Mouse (Mus musculus) hindbrain, embryonic 15.5 days (tissue): Measurements from ENCODE around the gene Pigc. TPM values are rescaled to one million over a fixed set of nuclear protein-coding genes. Genes with fewer than 3 reads are reported as not detected.

ENCODE experiments used
- ATAC-seq: fragments of 200-750 bp; cut with Nextera tagmentation; 2 replicates; pipeline ENCODE4 v1.8.0; 2017; ENCODE audit warnings: low read depth, moderate number of reproducible peaks, moderate TSS enrichment; ENCODE audit not compliant: low FRiP score
- H3K27ac ChIP-seq: fragments of 300-500 bp; sonication (generic); replicated peaks from 2 replicates; pipeline ENCODE4 v1.5.1; 2015; ENCODE audit warnings: mild to moderate bottlenecking, inconsistent platforms
- H3K27me3 ChIP-seq: fragments of 300-500 bp; sonication (generic); 2 replicates; pipeline ENCODE4 v1.6.1; 2015; ENCODE audit warnings: control low read depth, inconsistent platforms
- H3K36me3 ChIP-seq: fragments of 300-500 bp; sonication (generic); 2 replicates; pipeline ENCODE4 v1.6.1; 2015; ENCODE audit warnings: control low read depth, inconsistent platforms
- H3K4me1 ChIP-seq: fragments of 300-500 bp; sonication (generic); replicated peaks from 2 replicates; pipeline ENCODE4 v1.6.1; 2015; ENCODE audit warnings: control low read depth, inconsistent platforms
- H3K4me2 ChIP-seq: fragments of 300-500 bp; sonication (generic); 2 replicates; pipeline ENCODE4 v1.6.1; 2015; ENCODE audit warnings: moderate library complexity, mild to moderate bottlenecking, inconsistent platforms
- H3K4me3 ChIP-seq: fragments of 300-500 bp; sonication (generic); 2 replicates; pipeline ENCODE4 v1.5.1; 2015; ENCODE audit warnings: mild to moderate bottlenecking, inconsistent platforms
- H3K9ac ChIP-seq: fragments of 300-500 bp; sonication (generic); 2 replicates; pipeline ENCODE4 v1.6.1; 2015; ENCODE audit warnings: inconsistent platforms
- H3K9me3 ChIP-seq: fragments of 300-500 bp; sonication (generic); 2 replicates; pipeline ENCODE4 v1.6.1; 2016; ENCODE audit warnings: control low read depth, inconsistent platforms
- WGBS: fragments of 180-500 bp; shearing (Covaris S2); methylation state at CpG from one replicate; pipeline ENCODE4 v1.1.7; 2015; 5-methylcytosine and 5-hydroxymethylcytosine counted together
- polyA plus RNA-seq: library from polyadenylated mRNA; unstranded; fragments of >200 nt; fragmentation: Nextera tagmentation; extraction: Ambion mirVana; gene quantifications from 2 replicates; pipeline ENCODE4 v1.2.1, GENCODE M21; 2015

The Pigc gene
- polyA plus RNA-seq, 1 experiment from 2014 or later: 36.6 TPM

GRCm38 (mm10) chr1:161978173-161978700 lies 9.3 kb downstream of the Pigc start:
- peaks cover 9% of the 10 kb centered on the region; the same call in 1 of the 2 replicates for H3K4me1 ChIP-seq
- no peaks in the 10 kb centered on the region for H3K36me3 ChIP-seq
- H3K4me2 ChIP-seq: no peak overlapping the region
- ATAC-seq: no peak
- no peak overlapping the region for H3K4me3 ChIP-seq
- no peaks in the 10 kb centered on the region for H3K9me3 ChIP-seq
- H3K27ac ChIP-seq: no peak overlapping the region
- H3K9ac ChIP-seq: no peak overlapping the region
- H3K27me3 ChIP-seq: no peaks in the 10 kb centered on the region
- 93% methylated on average over 5 of the region's 5 CpGs for WGBS

- Histone ChIP-seq H3K9me3 (no peaks in the 10 kb centered on the region), H3K9ac (no peak within 1 kb of the TSS), H3K36me3 (no peaks in the 10 kb centered on the region), H3K4me1 (peaks cover 9% of the 10 kb centered on the region; the same call in 1 of the 2 replicates), H3K27me3 (no peaks in the 10 kb centered on the region), H3K27ac (no peak within 1 kb of the TSS), H3K4me3 (no peak within 1 kb of the TSS), H3K4me2 (no peak within 1 kb of the TSS)
- no peak for ATAC-seq
- 68% methylated on average over 1 of the region's 1 CpGs for WGBS
Observed at GRCm38 (mm10) chr1:161979536-161979935, 10.6 kb downstream of the Pigc start, which contains the start of gene 4930558K02Rik. Gene 4930558K02Rik (minus strand): TSS chr1:161979636.

- H3K4me3 ChIP-seq: no peak overlapping the region
- H3K9ac ChIP-seq: no peak overlapping the region
- H3K27ac ChIP-seq: no peak overlapping the region
- no peaks in the 10 kb centered on the region for H3K27me3 ChIP-seq
- peaks cover 9% of the 10 kb centered on the region; the same call in 1 of the 2 replicates for H3K4me1 ChIP-seq
- H3K4me2 ChIP-seq: no peak overlapping the region
- H3K9me3 ChIP-seq: no peaks in the 10 kb centered on the region
- WGBS: 81% methylated on average over 2 of the region's 2 CpGs
- ATAC-seq: no peak
- no peaks in the 10 kb centered on the region for H3K36me3 ChIP-seq
Observed at GRCm38 (mm10) chr1:161980046-161980445, 11.1 kb downstream of the Pigc start.

- Histone ChIP-seq H3K4me1 (peaks cover 9% of the 10 kb centered on the region; the same call in 1 of the 2 replicates), H3K4me2 (no peak overlapping the region), H3K9ac (no peak overlapping the region), H3K4me3 (no peak overlapping the region), H3K9me3 (no peaks in the 10 kb centered on the region), H3K36me3 (no peaks in the 10 kb centered on the region), H3K27ac (no peak overlapping the region), H3K27me3 (no peaks in the 10 kb centered on the region)
- ATAC-seq: no peak
- WGBS: 83% methylated on average over 9 of the region's 9 CpGs
Observed at GRCm38 (mm10) chr1:161980626-161981298, 11.8 kb downstream of the Pigc start.

GRCm38 (mm10) chr1:161983451-161983850 lies 14.5 kb downstream of the Pigc start:
- H3K4me2 ChIP-seq: no peak overlapping the region
- H3K27ac ChIP-seq: no peak overlapping the region
- no peaks in the 10 kb centered on the region for H3K27me3 ChIP-seq
- H3K4me3 ChIP-seq: no peak overlapping the region
- 70% methylated on average over 6 of the region's 6 CpGs for WGBS
- no peaks in the 10 kb centered on the region for H3K36me3 ChIP-seq
- H3K4me1 ChIP-seq: no peaks in the 10 kb centered on the region
- H3K9me3 ChIP-seq: no peaks in the 10 kb centered on the region
- no peak for ATAC-seq
- H3K9ac ChIP-seq: no peak overlapping the region

- ATAC-seq: no peak
- Histone ChIP-seq H3K27me3 (no peaks in the 10 kb centered on the region), H3K4me2 (no peak overlapping the region), H3K9ac (no peak overlapping the region), H3K4me1 (no peaks in the 10 kb centered on the region), H3K36me3 (no peaks in the 10 kb centered on the region), H3K27ac (no peak overlapping the region), H3K4me3 (no peak overlapping the region), H3K9me3 (no peaks in the 10 kb centered on the region)
- WGBS: 33% methylated on average over 4 of the region's 4 CpGs
Observed at GRCm38 (mm10) chr1:161983979-161984566, 15.1 kb downstream of the Pigc start.

GRCm38 (mm10) chr1:161990684-161991578 lies 21.9 kb downstream of the Pigc start:
- Histone ChIP-seq H3K36me3 (no peaks in the 10 kb centered on the region), H3K4me2 (no peak overlapping the region), H3K27me3 (no peaks in the 10 kb centered on the region), H3K9ac (no peak overlapping the region), H3K9me3 (no peaks in the 10 kb centered on the region), H3K27ac (no peak overlapping the region), H3K4me3 (no peak overlapping the region), H3K4me1 (no peaks in the 10 kb centered on the region)
- 66% methylated on average over 10 of the region's 10 CpGs for WGBS
- ATAC-seq: no peak

- H3K9me3 ChIP-seq: no peaks in the 10 kb centered on the region
Observed at GRCm38 (mm10) chr1:161991846-161992245, 22.9 kb downstream of the Pigc start.

GRCm38 (mm10) chr1:161992389-161992788 lies 23.4 kb downstream of the Pigc start:
- Histone ChIP-seq H3K4me1 (no peaks in the 10 kb centered on the region), H3K9ac (no peak overlapping the region), H3K36me3 (no peaks in the 10 kb centered on the region), H3K9me3 (no peaks in the 10 kb centered on the region), H3K27ac (no peak overlapping the region), H3K4me3 (no peak overlapping the region), H3K4me2 (no peak overlapping the region), H3K27me3 (no peaks in the 10 kb centered on the region)
- ATAC-seq: no peak
- WGBS: 97% methylated on average over 7 of the region's 7 CpGs

More at GRCm38 (mm10) chr1:161991846-161992245, 22.9 kb downstream of the Pigc start:
- Histone ChIP-seq H3K4me1 (no peaks in the 10 kb centered on the region), H3K27me3 (no peaks in the 10 kb centered on the region), H3K4me2 (no peak overlapping the region), H3K27ac (no peak overlapping the region), H3K36me3 (no peaks in the 10 kb centered on the region), H3K9ac (no peak overlapping the region), H3K4me3 (no peak overlapping the region)
- 94% methylated on average over 11 of the region's 11 CpGs for WGBS
- ATAC-seq: no peak

GRCm38 (mm10) chr1:161998781-161999180 lies 29.8 kb downstream of the Pigc start:
- Histone ChIP-seq H3K4me3 (no peak overlapping the region), H3K4me1 (peaks cover 18% of the 10 kb centered on the region), H3K9ac (no peak overlapping the region), H3K36me3 (no peaks in the 10 kb centered on the region), H3K27ac (no peak overlapping the region), H3K27me3 (no peaks in the 10 kb centered on the region), H3K4me2 (no peak overlapping the region), H3K9me3 (no peaks in the 10 kb centered on the region)
- no peak for ATAC-seq
- 82% methylated on average over 4 of the region's 4 CpGs for WGBS

GRCm38 (mm10) chr1:161999338-161999737 lies 30.4 kb downstream of the Pigc start:
- Histone ChIP-seq H3K27me3 (no peaks in the 10 kb centered on the region), H3K4me2 (peak overlapping the region; percentile 34; the same call in 1 of the 2 replicates), H3K36me3 (no peaks in the 10 kb centered on the region), H3K4me3 (no peak overlapping the region), H3K9me3 (no peaks in the 10 kb centered on the region), H3K27ac (peak overlapping the region; percentile 48), H3K4me1 (peaks cover 23% of the 10 kb centered on the region), H3K9ac (no peak overlapping the region)
- ATAC-seq: no peak
- 50% methylated on average over 5 of the region's 5 CpGs for WGBS
